Mouse (Mus musculus) liver, postnatal 0 days (tissue): Measurements from ENCODE around the gene Hps4.
A peak's percentile ranks its signal among the peaks of the same experiment; 100 is the strongest.

Experiments
- CTCF ChIP-seq: sonication (generic); IDR thresholded peaks from 2 replicates; pipeline ENCODE4 v1.5.1; 2016; ENCODE audit warnings: antibody characterized with exemption, low read depth
- EP300 ChIP-seq: IDR thresholded peaks from 2 replicates; pipeline ENCODE4 v1.6.1; 2016; ENCODE audit warnings: antibody characterized with exemption, low read depth, mild to moderate bottlenecking

GRCm38 (mm10) chr5:112301694-112302093 lies 41.2 kb upstream of the Hps4 start:
- TF ChIP-seq CTCF = peak; percentile 32
- no peak for TF ChIP-seq EP300
